Mouse (Mus musculus) mouse embryonic stem cell (cell line): ENCODE measurements around the gene Trim46.
"Not testable (repeated sequence)": the region's sequence is repeated elsewhere in the genome, so short reads cannot be mapped to it uniquely, and the experiment has no call there.

ENCODE experiments used
- in situ Hi-C, 2 experiments: fragments of 300-500 bp; cut with MboI; formaldehyde crosslinking; loops; 1 replicate in 1 of 2; 3 replicates in 1 of 2; pipeline ENCODE4 v1.14.3; 2019 to 2020; ENCODE audit warnings: low sequenced_read_pairs in 2 of 2, low pct_unique_long_range_greater_than_20kb in 1 of 2, mixed read lengths in 1 of 2; ENCODE audit not compliant: unreplicated experiment in 1 of 2

The Trim46 gene

GRCm38 (mm10) chr3:89224796-89225195 is 21.3 kb downstream of the Trim46 start:
- in situ Hi-C loops: no loop called here

GRCm38 (mm10) chr3:89221167-89221566 is 24.9 kb downstream of the Trim46 start:
- in situ Hi-C loops: no loop called here

- in situ Hi-C loops: no loop called here
Measured at GRCm38 (mm10) chr3:89219546-89219945, 26.6 kb downstream of the Trim46 start.

- in situ Hi-C loops: no loop called here
Measured at GRCm38 (mm10) chr3:89218271-89218670, 27.8 kb downstream of the Trim46 start.

GRCm38 (mm10) chr3:89216407-89216806 is 29.7 kb downstream of the Trim46 start:
- in situ Hi-C loops: not testable (repeated sequence)

- in situ Hi-C loops: no loop called here
Measured at GRCm38 (mm10) chr3:89215853-89216252, 30.3 kb downstream of the Trim46 start.

GRCm38 (mm10) chr3:89214681-89215411 is 31.3 kb downstream of the Trim46 start, which contains the start of gene Thbs3:
TSS of gene Thbs3 (plus strand) at chr3:89215180.
- in situ Hi-C loops: no loop called here

- in situ Hi-C loops: no loop called here
Measured at GRCm38 (mm10) chr3:89213803-89214530, 32.1 kb downstream of the Trim46 start.

GRCm38 (mm10) chr3:89210731-89211130 is 35.4 kb downstream of the Trim46 start:
- in situ Hi-C loops: no loop called here

GRCm38 (mm10) chr3:89210162-89210561 is 35.9 kb downstream of the Trim46 start:
- in situ Hi-C loops: no loop called here

- in situ Hi-C loops: no loop called here
Measured at GRCm38 (mm10) chr3:89209731-89210130, 36.4 kb downstream of the Trim46 start.

- in situ Hi-C loops: no loop called here
Measured at GRCm38 (mm10) chr3:89208736-89209135, 37.4 kb downstream of the Trim46 start.

- in situ Hi-C loops: no loop called here
Measured at GRCm38 (mm10) chr3:89208075-89208657, 37.9 kb downstream of the Trim46 start.

GRCm38 (mm10) chr3:89206695-89207094 is 39.4 kb downstream of the Trim46 start:
- in situ Hi-C loops: no loop called here

GRCm38 (mm10) chr3:89206079-89206478 is 40.0 kb downstream of the Trim46 start:
- in situ Hi-C loops: no loop called here

- in situ Hi-C loops: no loop called here
Measured at GRCm38 (mm10) chr3:89203142-89203514, 43.0 kb downstream of the Trim46 start.

- in situ Hi-C loops: no loop called here
Measured at GRCm38 (mm10) chr3:89202253-89203141, 43.6 kb downstream of the Trim46 start, which contains the start of gene Gba. TSS of gene Gba (plus strand) at chr3:89202928.

- in situ Hi-C loops: no loop called here
Measured at GRCm38 (mm10) chr3:89199839-89200238, 46.3 kb downstream of the Trim46 start.
